Comparison of ENCODE assay signal across 8 mouse cellular contexts in the genomic region with DNA sequence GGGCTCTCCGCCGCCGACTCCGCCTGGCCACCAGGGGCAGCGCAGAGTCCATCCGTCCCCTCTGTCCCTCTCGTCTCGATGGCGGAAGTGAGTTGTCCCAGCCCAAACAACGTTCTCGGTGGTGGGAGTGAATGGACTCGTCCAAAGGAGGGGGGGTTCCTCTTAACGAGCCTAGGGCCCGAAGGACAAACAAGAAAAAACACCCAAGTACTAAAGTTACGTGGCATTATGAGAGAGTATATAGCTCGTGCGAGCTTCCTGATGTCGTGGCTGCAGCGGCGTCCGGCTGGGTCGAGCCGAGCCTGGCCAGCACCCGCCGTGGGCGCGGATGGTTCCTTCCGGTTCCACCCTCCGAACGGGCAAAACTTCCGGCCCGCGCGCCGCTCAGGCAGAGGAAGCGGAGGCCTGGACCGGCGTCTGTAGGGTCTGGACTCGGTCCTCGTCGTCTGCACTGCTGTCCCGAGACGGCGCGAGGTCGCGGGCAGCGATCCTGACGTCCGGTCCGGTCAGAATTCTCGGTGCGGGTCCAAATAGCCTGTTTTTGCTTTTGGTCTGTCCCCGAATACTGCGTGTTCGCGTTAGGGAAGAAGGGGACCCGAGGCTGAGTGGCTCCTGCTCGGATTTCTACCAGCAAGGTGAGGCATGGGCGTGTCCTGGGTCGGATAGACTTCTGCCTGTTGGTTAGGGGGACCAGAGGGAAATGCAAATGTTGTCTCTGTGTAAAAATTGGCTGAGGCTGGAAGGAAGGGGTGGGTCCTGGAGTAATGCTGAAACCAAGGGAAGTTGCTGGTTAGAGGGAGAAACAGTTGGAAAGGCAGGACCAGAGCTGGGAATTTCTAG. TPM values are rescaled to one million over a fixed set of nuclear protein-coding genes. Genes with fewer than 3 reads are reported as not detected.
DNase-seq lines count a peak whose midpoint lies in the region; ATAC-seq and TF ChIP-seq lines count a peak whose summit lies in the region.

A gene (plus strand): TSS at position 362 of the 840 bp plus-strand sequence.

- H3K27me3 ChIP-seq in megakaryocyte, embryonic 14.5 days (replicated peaks): peaks cover 8% of the 10 kb centered on the region

- peak; percentile 80 to 82 for DNase-seq in gastrocnemius, adult 8-10 months (ENCODE audit: low spot score in 2 of 2)
- DNase-seq in hindlimb bud, embryonic 11.5 days (ENCODE audit: extremely low spot score, low read depth, low spot score): peak; percentile 88
- DNase-seq in left cerebral cortex, adult 8-10 months (ENCODE audit: low spot score in 2 of 2): peak; percentile 82 to 83
- peak; percentile 94 to 95 for DNase-seq in right cerebral cortex, postnatal 10 days (ENCODE audit: low spot score in 2 of 2)
- peak; percentile 79 for DNase-seq in urinary bladder, postnatal 25 days (ENCODE audit: low spot score)

- TF ChIP-seq POLR2A in cortical plate, adult 2 months (IDR thresholded peaks at IDR 0.05; ENCODE audit: extremely low read depth, insufficient read depth, low read length): peak; percentile 89

- no peaks in the 10 kb centered on the region for H3K9me3 ChIP-seq in megakaryocyte, embryonic 14.5 days

- TF ChIP-seq CTCF in cortical plate, adult 2 months (IDR thresholded peaks at IDR 0.05; ENCODE audit: extremely low read depth, insufficient read depth, low read length): peak; percentile 79

- peaks cover 5% of the 10 kb centered on the region; the same call in 1 of the 2 replicates for H3K4me1 ChIP-seq in cortical plate, adult 2 months (ENCODE audit: control insufficient read depth, insufficient read depth, low read length)
- peaks cover 54% of the 10 kb centered on the region for H3K4me1 ChIP-seq in megakaryocyte, embryonic 14.5 days

- H3K36me3 ChIP-seq in megakaryocyte, embryonic 14.5 days (replicated peaks; ENCODE audit: low read length): peaks cover 35% of the 10 kb centered on the region

- H3K27ac ChIP-seq in cortical plate, adult 2 months (ENCODE audit: insufficient read depth, low read length): peak within 1 kb of the TSS; percentile 92

- H3K4me3 ChIP-seq in cortical plate, adult 2 months (ENCODE audit: insufficient read depth, low read length): peak within 1 kb of the TSS; percentile 95
- peak within 1 kb of the TSS; percentile 96 for H3K4me3 ChIP-seq in megakaryocyte, embryonic 14.5 days (replicated peaks)

- ATAC-seq in activated CD4-positive, CD25-positive, alpha-beta regulatory T cell, adult 4 months: peak; percentile 81

RNA-seq across cellular contexts. Expression of the gene that starts here (rescaled TPM):
- 10 to 100 TPM; 42.8 to 43.6 TPM for polyA plus RNA-seq in activated CD4-positive, CD25-positive, alpha-beta regulatory T cell, adult 4 months (2017; shearing (Covaris generic))
- polyA plus RNA-seq in cortical plate, adult 2 months (2012; rRNA removed): 55.3 and 56.0 TPM in 2 replicates
- 10 to 100 TPM; 28.6 to 35.4 (median 31.8) TPM for total RNA-seq in gastrocnemius, adult 8-10 months (2022)
- 10 to 100 TPM; 35.9 to 39.3 (median 37.6) TPM for total RNA-seq in left cerebral cortex, adult 8-10 months (2022)
- 36.9 and 65.9 TPM in 2 replicates for polyA plus RNA-seq in megakaryocyte, embryonic 14.5 days (2012; ENCODE audit: insufficient read depth, low replicate concordance)

Comparison
In these comparisons a context has a peak if more than half of its experiments do, and no peak if none do; other contexts are left out.
1. Peak in every context shown above with its lines: DNase-seq, ATAC-seq, H3K4me3 ChIP-seq and H3K27ac ChIP-seq.